Mouse (Mus musculus) spleen, adult 2 months (tissue): ENCODE data around the gene Gm27029. TPM values are rescaled to one million over a fixed set of nuclear protein-coding genes. Genes with fewer than 3 reads are reported as not detected.
"Not testable (repeated sequence)": the region's sequence is repeated elsewhere in the genome, so short reads cannot be mapped to it uniquely, and the experiment has no call there.

Experiments
- DNase-seq, 2 experiments: peaks; one replicate each; pipeline versions ENCODE4 v3.0.0 to v3.0.0-alpha.2; 2012 to 2021; ENCODE audit warnings: low spot score in 2 of 2, low read depth in 1 of 2
- H3K27ac ChIP-seq: fragments of 200-500 bp; 2 replicates; pipeline ENCODE4 v1.5.1; 2012; ENCODE audit warnings: low read length, inconsistent platforms; ENCODE audit not compliant: insufficient read depth
- H3K27me3 ChIP-seq: fragments of 200-500 bp; 2 replicates; pipeline ENCODE4 v1.6.1; 2012; ENCODE audit warnings: mild to moderate bottlenecking, moderate library complexity, low read length, inconsistent platforms; ENCODE audit not compliant: control insufficient read depth, insufficient read depth
- H3K36me3 ChIP-seq: fragments of 200-500 bp; 2 replicates; pipeline ENCODE4 v1.6.1; 2012; ENCODE audit warnings: mild to moderate bottlenecking, low read length, inconsistent platforms; ENCODE audit not compliant: control insufficient read depth, insufficient read depth
- H3K4me1 ChIP-seq: fragments of 200-500 bp; 2 replicates; pipeline ENCODE4 v1.6.1; 2011; ENCODE audit warnings: inconsistent platforms; ENCODE audit not compliant: control insufficient read depth, insufficient read depth, insufficient read length
- H3K4me3 ChIP-seq: fragments of 200-500 bp; 2 replicates; pipeline ENCODE4 v1.5.1; 2011; ENCODE audit warnings: mild to moderate bottlenecking, inconsistent platforms; ENCODE audit not compliant: insufficient read depth, insufficient read length; ENCODE audit errors: extremely low read depth
- CTCF ChIP-seq: fragments of 200-500 bp; IDR thresholded peaks from 2 replicates; pipeline ENCODE4 v1.5.1; 2011; ENCODE audit warnings: mild to moderate bottlenecking, inconsistent platforms; ENCODE audit not compliant: insufficient read depth, insufficient read length, insufficient replicate concordance; ENCODE audit errors: extremely low read depth
- POLR2A ChIP-seq: fragments of 200-500 bp; IDR thresholded peaks from 2 replicates; pipeline ENCODE4 v1.6.1; 2011; ENCODE audit warnings: low read depth, low read length, inconsistent platforms
- WGBS: fragments of 180-500 bp; shearing (Covaris S2); methylation state at CpG from one replicate; pipeline ENCODE4 v1.1.7; 2018; 5-methylcytosine and 5-hydroxymethylcytosine counted together
- polyA plus RNA-seq: library from polyadenylated mRNA; depleted of rRNA; stranded (reverse); fragments of >200 nt; gene quantifications from 2 replicates; pipeline ENCODE4 v1.2.3, GENCODE M21; 2012

Gene Gm27029
- polyA plus RNA-seq, 1 experiment = 0.29 TPM

GRCm38 (mm10) chr11:101468731-101469130 is 44.1 kb upstream of the Gm27029 start:
- H3K4me3 ChIP-seq = peak overlapping the region; percentile 57; the same call in 1 of the 2 replicates
- no peaks in the 10 kb centered on the region for H3K36me3 ChIP-seq
- no peak for DNase-seq
- 31% methylated on average over 13 of the region's 13 CpGs for WGBS
- peaks cover 5% of the 10 kb centered on the region for H3K27me3 ChIP-seq
- TF ChIP-seq POLR2A (no peak), CTCF (no peak)
- H3K27ac ChIP-seq = no peak overlapping the region
- H3K4me1 ChIP-seq = peaks cover 12% of the 10 kb centered on the region

GRCm38 (mm10) chr11:101468263-101468688 is 43.7 kb upstream of the Gm27029 start:
- Histone ChIP-seq H3K36me3 (no peaks in the 10 kb centered on the region), H3K27me3 (peaks cover 5% of the 10 kb centered on the region), H3K4me3 (peak overlapping the region; percentile 57; the same call in 1 of the 2 replicates), H3K4me1 (peaks cover 12% of the 10 kb centered on the region), H3K27ac (no peak overlapping the region)
- DNase-seq = no peak
- 3% methylated on average over 28 of the region's 31 CpGs for WGBS
- TF ChIP-seq CTCF (no peak), POLR2A (no peak)

- Histone ChIP-seq H3K27ac (no peak overlapping the region), H3K36me3 (no peaks in the 10 kb centered on the region), H3K27me3 (peaks cover 5% of the 10 kb centered on the region), H3K4me3 (peak overlapping the region; percentile 57), H3K4me1 (peaks cover 12% of the 10 kb centered on the region)
- TF ChIP-seq CTCF (no peak), POLR2A (no peak)
- peak in 1 of 2 experiments; percentile 42 for DNase-seq
- WGBS = 2% methylated on average over 54 of the region's 54 CpGs
These were observed 43.1 kb upstream of the Gm27029 start for GRCm38 (mm10) chr11:101467477-101468262.

GRCm38 (mm10) chr11:101466552-101466950 is 42.0 kb upstream of the Gm27029 start:
- H3K36me3 ChIP-seq, DNase-seq, H3K27me3 ChIP-seq, H3K4me3 ChIP-seq, H3K27ac ChIP-seq: not testable (repeated sequence)
- H3K4me1 ChIP-seq = peaks cover 12% of the 10 kb centered on the region
- WGBS = 59% methylated on average over 5 of the region's 5 CpGs

GRCm38 (mm10) chr11:101465869-101466551 is 41.4 kb upstream of the Gm27029 start, which contains the start of gene Vat1:
TSS of gene Vat1 (minus strand) at chr11:101466230.
- 1% methylated on average over 60 of the region's 60 CpGs for WGBS
- TF ChIP-seq CTCF (no peak), POLR2A (no peak)
- Histone ChIP-seq H3K27me3 (peaks cover 5% of the 10 kb centered on the region), H3K36me3 (no peaks in the 10 kb centered on the region), H3K4me1 (peaks cover 12% of the 10 kb centered on the region), H3K27ac (peak within 1 kb of the TSS; percentile 41; the same call in 1 of the 2 replicates), H3K4me3 (peak within 1 kb of the TSS; percentile 92)
- peak in 1 of 2 experiments; percentile 55 for DNase-seq

- Histone ChIP-seq H3K36me3 (peaks cover 2% of the 10 kb centered on the region; the same call in 1 of the 2 replicates), H3K27ac (peak overlapping the region; percentile 6; the same call in 1 of the 2 replicates), H3K4me1 (peaks cover 12% of the 10 kb centered on the region), H3K27me3 (peaks cover 5% of the 10 kb centered on the region), H3K4me3 (peak overlapping the region; percentile 92)
- DNase-seq = peak in 1 of 2 experiments; percentile 31
- 1% methylated on average over 51 of the region's 51 CpGs for WGBS
- TF ChIP-seq CTCF (no peak), POLR2A (no peak)
These were observed 40.7 kb upstream of the Gm27029 start for GRCm38 (mm10) chr11:101465101-101465868.
